Mouse (Mus musculus): ENCODE data around the gene Lrrc28. TPM values are rescaled to one million over a fixed set of nuclear protein-coding genes. Genes with fewer than 3 reads are reported as not detected.
A peak's percentile ranks its signal among the peaks of the same experiment; 100 is the strongest.

The Lrrc28 gene
- polyA plus RNA-seq, 1 experiment from 2014 or later: 21.1 TPM

GRCm38 (mm10) chr7:67678878-67679499 lies 33.9 kb upstream of the Lrrc28 start:
- no peaks in the 10 kb centered on the region for H3K4me1 ChIP-seq (ENCODE audit: control insufficient read depth, insufficient read depth, low read depth, low read length)
- no peak for ATAC-seq
- H3K4me3 ChIP-seq (ENCODE audit: low read length): no peak overlapping the region
- no peaks in the 10 kb centered on the region for H3K27me3 ChIP-seq (replicated peaks; ENCODE audit: control insufficient read depth, insufficient read depth, low read length)
- H3K27ac ChIP-seq (ENCODE audit: low read depth, low read length): no peak overlapping the region
- no peak overlapping the region for H3K4me2 ChIP-seq (ENCODE audit: low read length)
- no peaks in the 10 kb centered on the region for H3K36me3 ChIP-seq (ENCODE audit: control insufficient read depth, insufficient read depth, low read length)
- 93% methylated on average over 16 of the region's 16 CpGs for WGBS
- no peak overlapping the region for H3K9ac ChIP-seq (ENCODE audit: low read depth, low read length)
- no peaks in the 10 kb centered on the region for H3K9me3 ChIP-seq (ENCODE audit: control insufficient read depth, low read length)

- WGBS: 90% methylated on average over 5 of the region's 5 CpGs
- no peak overlapping the region for H3K27ac ChIP-seq (ENCODE audit: low read depth, low read length)
- ATAC-seq: no peak
- no peak overlapping the region for H3K9ac ChIP-seq (ENCODE audit: low read depth, low read length)
- H3K4me3 ChIP-seq (ENCODE audit: low read length): no peak overlapping the region
- no peaks in the 10 kb centered on the region for H3K27me3 ChIP-seq (replicated peaks; ENCODE audit: control insufficient read depth, insufficient read depth, low read length)
- no peaks in the 10 kb centered on the region for H3K36me3 ChIP-seq (ENCODE audit: control insufficient read depth, insufficient read depth, low read length)
- H3K4me1 ChIP-seq (ENCODE audit: control insufficient read depth, insufficient read depth, low read depth, low read length): no peaks in the 10 kb centered on the region
- no peak overlapping the region for H3K4me2 ChIP-seq (ENCODE audit: low read length)
- H3K9me3 ChIP-seq (ENCODE audit: control insufficient read depth, low read length): no peaks in the 10 kb centered on the region
Observed at GRCm38 (mm10) chr7:67673656-67674055, 28.6 kb upstream of the Lrrc28 start.

GRCm38 (mm10) chr7:67672650-67673049 lies 27.6 kb upstream of the Lrrc28 start:
- Histone ChIP-seq H3K4me3 (ENCODE audit: low read length) (no peak overlapping the region), H3K36me3 (ENCODE audit: control insufficient read depth, insufficient read depth, low read length) (no peaks in the 10 kb centered on the region), H3K9ac (ENCODE audit: low read depth, low read length) (no peak overlapping the region), H3K4me1 (ENCODE audit: control insufficient read depth, insufficient read depth, low read depth, low read length) (no peaks in the 10 kb centered on the region), H3K4me2 (ENCODE audit: low read length) (no peak overlapping the region), H3K9me3 (ENCODE audit: control insufficient read depth, low read length) (no peaks in the 10 kb centered on the region), H3K27me3 (replicated peaks; ENCODE audit: control insufficient read depth, insufficient read depth, low read length) (no peaks in the 10 kb centered on the region), H3K27ac (ENCODE audit: low read depth, low read length) (no peak overlapping the region)
- WGBS: 7% methylated on average over 10 of the region's 10 CpGs
- ATAC-seq: peak; percentile 80

GRCm38 (mm10) chr7:67670965-67671364 lies 25.9 kb upstream of the Lrrc28 start:
- 100% methylated on average over 1 of the region's 1 CpGs for WGBS
- no peaks in the 10 kb centered on the region for H3K27me3 ChIP-seq (replicated peaks; ENCODE audit: control insufficient read depth, insufficient read depth, low read length)
- H3K9me3 ChIP-seq (ENCODE audit: control insufficient read depth, low read length): no peaks in the 10 kb centered on the region
- H3K27ac ChIP-seq (ENCODE audit: low read depth, low read length): no peak overlapping the region
- H3K9ac ChIP-seq (ENCODE audit: low read depth, low read length): no peak overlapping the region
- no peak overlapping the region for H3K4me3 ChIP-seq (ENCODE audit: low read length)
- H3K4me1 ChIP-seq (ENCODE audit: control insufficient read depth, insufficient read depth, low read depth, low read length): no peaks in the 10 kb centered on the region
- no peak overlapping the region for H3K4me2 ChIP-seq (ENCODE audit: low read length)
- no peaks in the 10 kb centered on the region for H3K36me3 ChIP-seq (ENCODE audit: control insufficient read depth, insufficient read depth, low read length)
- no peak for ATAC-seq

GRCm38 (mm10) chr7:67663981-67664694 lies 19.1 kb upstream of the Lrrc28 start:
- H3K9me3 ChIP-seq (ENCODE audit: control insufficient read depth, low read length): no peaks in the 10 kb centered on the region
- no peak for ATAC-seq
- no peak overlapping the region for H3K4me2 ChIP-seq (ENCODE audit: low read length)
- WGBS: 72% methylated on average over 14 of the region's 14 CpGs
- no peaks in the 10 kb centered on the region for H3K36me3 ChIP-seq (ENCODE audit: control insufficient read depth, insufficient read depth, low read length)
- H3K4me1 ChIP-seq (ENCODE audit: control insufficient read depth, insufficient read depth, low read depth, low read length): no peaks in the 10 kb centered on the region
- no peak overlapping the region for H3K9ac ChIP-seq (ENCODE audit: low read depth, low read length)
- H3K27me3 ChIP-seq (replicated peaks; ENCODE audit: control insufficient read depth, insufficient read depth, low read length): no peaks in the 10 kb centered on the region
- H3K27ac ChIP-seq (ENCODE audit: low read depth, low read length): no peak overlapping the region
- H3K4me3 ChIP-seq (ENCODE audit: low read length): no peak overlapping the region

DNA sequence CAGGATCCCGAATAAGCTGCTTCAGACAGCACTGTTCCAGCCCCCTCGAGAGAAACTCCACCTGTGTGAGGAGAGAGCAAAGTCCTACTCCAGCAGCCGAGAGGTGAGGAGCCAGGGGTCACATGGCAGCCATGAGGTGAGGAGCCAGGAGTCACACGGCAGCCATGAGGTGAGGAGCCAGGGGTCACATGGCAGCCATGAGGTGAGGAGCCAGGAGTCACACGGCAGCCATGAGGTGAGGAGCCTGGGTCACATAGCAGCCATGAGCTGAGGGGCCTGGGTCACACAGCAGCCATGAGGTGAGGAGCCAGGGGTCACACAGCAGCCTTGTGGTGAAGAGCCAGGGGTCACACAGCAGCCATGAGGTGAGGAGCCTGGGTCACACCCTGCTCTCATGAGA lies 17.4 kb upstream of the Lrrc28 start:
- H3K4me3 ChIP-seq (ENCODE audit: low read length): no peak overlapping the region
- WGBS: 90% methylated on average over 5 of the region's 5 CpGs
- no peak overlapping the region for H3K4me2 ChIP-seq (ENCODE audit: low read length)
- H3K4me1 ChIP-seq (ENCODE audit: control insufficient read depth, insufficient read depth, low read depth, low read length): no peaks in the 10 kb centered on the region
- ATAC-seq: no peak
- no peaks in the 10 kb centered on the region for H3K9me3 ChIP-seq (ENCODE audit: control insufficient read depth, low read length)
- H3K27ac ChIP-seq (ENCODE audit: low read depth, low read length): no peak overlapping the region
- H3K36me3 ChIP-seq (ENCODE audit: control insufficient read depth, insufficient read depth, low read length): no peaks in the 10 kb centered on the region
- H3K27me3 ChIP-seq (replicated peaks; ENCODE audit: control insufficient read depth, insufficient read depth, low read length): no peaks in the 10 kb centered on the region
- no peak overlapping the region for H3K9ac ChIP-seq (ENCODE audit: low read depth, low read length)

DNA sequence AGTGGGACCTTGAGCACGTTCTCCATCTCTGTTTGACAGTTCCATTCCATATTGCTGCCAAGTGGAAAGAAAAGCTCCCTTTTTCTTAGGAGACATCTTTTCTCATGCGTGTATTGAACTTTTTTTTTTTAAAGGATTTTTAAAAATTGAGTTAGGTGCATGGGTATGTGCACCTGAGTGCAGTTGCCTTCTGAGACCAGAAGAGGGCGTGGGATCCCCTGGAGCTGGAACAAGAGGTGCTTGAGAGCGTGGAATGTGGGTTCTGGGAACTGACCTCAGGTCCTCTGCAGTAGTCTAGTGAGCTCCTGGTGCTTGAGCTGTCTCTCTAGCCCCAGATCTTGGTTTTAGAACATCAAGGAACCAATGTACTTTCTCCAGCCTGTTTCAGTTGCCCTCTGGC lies 13.0 kb upstream of the Lrrc28 start:
- Histone ChIP-seq H3K4me2 (ENCODE audit: low read length) (no peak overlapping the region), H3K4me1 (ENCODE audit: control insufficient read depth, insufficient read depth, low read depth, low read length) (no peaks in the 10 kb centered on the region), H3K9me3 (ENCODE audit: control insufficient read depth, low read length) (no peaks in the 10 kb centered on the region), H3K9ac (ENCODE audit: low read depth, low read length) (no peak overlapping the region), H3K27me3 (replicated peaks; ENCODE audit: control insufficient read depth, insufficient read depth, low read length) (no peaks in the 10 kb centered on the region), H3K4me3 (ENCODE audit: low read length) (no peak overlapping the region), H3K27ac (ENCODE audit: low read depth, low read length) (no peak overlapping the region), H3K36me3 (ENCODE audit: control insufficient read depth, insufficient read depth, low read length) (no peaks in the 10 kb centered on the region)
- 87% methylated on average over 4 of the region's 4 CpGs for WGBS
- ATAC-seq: no peak

DNA sequence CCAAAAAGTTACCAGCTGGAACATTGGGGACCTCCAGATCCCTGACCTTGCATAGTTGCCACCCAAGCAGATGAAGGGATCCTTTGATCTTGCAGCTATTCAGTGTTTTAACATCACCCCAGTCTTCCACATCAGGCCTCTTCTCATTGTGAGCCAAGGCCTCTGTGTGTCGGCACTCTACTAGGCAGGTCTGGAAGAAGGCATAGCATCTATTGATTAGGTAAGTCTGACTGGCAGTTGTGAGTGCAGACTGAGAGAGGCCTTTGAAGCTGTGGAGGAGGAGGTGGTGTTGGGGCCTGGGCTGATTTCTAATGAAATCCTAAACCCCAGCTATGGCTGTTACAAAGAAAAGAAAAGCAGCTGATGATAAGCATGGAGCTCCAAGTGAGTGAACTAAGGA lies 10.1 kb upstream of the Lrrc28 start:
- Histone ChIP-seq H3K36me3 (ENCODE audit: control insufficient read depth, insufficient read depth, low read length) (no peaks in the 10 kb centered on the region), H3K9ac (ENCODE audit: low read depth, low read length) (no peak overlapping the region), H3K4me1 (ENCODE audit: control insufficient read depth, insufficient read depth, low read depth, low read length) (no peaks in the 10 kb centered on the region), H3K9me3 (ENCODE audit: control insufficient read depth, low read length) (no peaks in the 10 kb centered on the region), H3K4me2 (ENCODE audit: low read length) (no peak overlapping the region), H3K27me3 (replicated peaks; ENCODE audit: control insufficient read depth, insufficient read depth, low read length) (no peaks in the 10 kb centered on the region), H3K4me3 (ENCODE audit: low read length) (no peak overlapping the region), H3K27ac (ENCODE audit: low read depth, low read length) (no peak overlapping the region)
- ATAC-seq: no peak
- 23% methylated on average over 1 of the region's 1 CpGs for WGBS

DNA sequence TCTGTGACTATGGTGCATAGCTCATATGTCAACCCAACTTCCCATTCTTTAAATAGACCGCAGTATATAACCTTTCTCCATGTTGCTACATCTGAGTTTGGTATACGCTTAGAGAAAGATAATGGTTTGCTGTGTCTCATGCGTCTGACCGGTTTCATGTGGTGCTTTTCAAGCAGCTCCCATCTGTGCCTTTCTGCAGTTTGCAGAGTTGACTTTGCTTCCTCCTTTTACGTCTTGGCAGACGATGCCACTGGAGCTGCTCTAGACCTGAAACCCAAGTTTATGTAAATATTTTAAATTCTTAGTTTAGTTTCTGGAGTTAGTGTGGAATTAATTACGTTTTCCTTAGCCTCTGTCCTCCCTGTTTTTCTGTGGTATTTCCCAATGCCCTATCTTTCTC lies 9.6 kb upstream of the Lrrc28 start:
- Histone ChIP-seq H3K27me3 (replicated peaks; ENCODE audit: control insufficient read depth, insufficient read depth, low read length) (no peaks in the 10 kb centered on the region), H3K27ac (ENCODE audit: low read depth, low read length) (no peak overlapping the region), H3K9ac (ENCODE audit: low read depth, low read length) (no peak overlapping the region), H3K9me3 (ENCODE audit: control insufficient read depth, low read length) (no peaks in the 10 kb centered on the region), H3K4me1 (ENCODE audit: control insufficient read depth, insufficient read depth, low read depth, low read length) (no peaks in the 10 kb centered on the region), H3K4me2 (ENCODE audit: low read length) (no peak overlapping the region), H3K36me3 (ENCODE audit: control insufficient read depth, insufficient read depth, low read length) (no peaks in the 10 kb centered on the region), H3K4me3 (ENCODE audit: low read length) (no peak overlapping the region)
- ATAC-seq: no peak
- 91% methylated on average over 7 of the region's 7 CpGs for WGBS
